Mouse (Mus musculus): ENCODE results near the gene Gtf2a1.

DNA sequence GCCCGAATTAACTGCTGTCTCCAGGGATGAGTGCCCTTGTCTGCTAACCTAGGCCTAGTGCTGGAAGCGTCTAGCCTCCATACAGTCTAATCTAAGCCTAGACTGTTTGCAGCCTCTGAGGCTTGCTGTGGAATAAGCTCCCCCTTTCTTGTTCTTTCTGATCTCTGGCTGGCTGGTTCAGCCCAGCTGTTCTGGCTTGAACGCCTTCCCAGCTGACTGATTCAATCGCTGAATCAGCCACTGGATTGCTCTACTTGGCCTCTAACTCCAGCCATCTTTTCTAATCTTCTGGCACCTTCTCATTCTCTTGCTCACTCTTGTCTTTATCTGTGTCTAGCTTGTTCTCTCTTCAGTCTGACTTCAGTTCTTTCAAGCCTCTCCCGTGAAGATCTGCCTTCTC, 36.2 kb upstream of the Gtf2a1 start:
- TF ChIP-seq CTCF (IDR thresholded peaks at IDR 0.05; ENCODE audit: low read depth), result no peak
- no peak for TF ChIP-seq EP300 (IDR thresholded peaks at IDR 0.05; ENCODE audit: low read depth)

All from heart, postnatal 0 days (tissue).